Mouse (Mus musculus): Measurements from ENCODE around the gene Rnf166. TPM values are rescaled to one million over a fixed set of nuclear protein-coding genes. Genes with fewer than 3 reads are reported as not detected.

The Rnf166 gene
- 34.0 and 36.3 TPM in 2 replicates for polyA plus RNA-seq (2015; fragmentation: Nextera tagmentation; extraction: Ambion mirVana)

DNA sequence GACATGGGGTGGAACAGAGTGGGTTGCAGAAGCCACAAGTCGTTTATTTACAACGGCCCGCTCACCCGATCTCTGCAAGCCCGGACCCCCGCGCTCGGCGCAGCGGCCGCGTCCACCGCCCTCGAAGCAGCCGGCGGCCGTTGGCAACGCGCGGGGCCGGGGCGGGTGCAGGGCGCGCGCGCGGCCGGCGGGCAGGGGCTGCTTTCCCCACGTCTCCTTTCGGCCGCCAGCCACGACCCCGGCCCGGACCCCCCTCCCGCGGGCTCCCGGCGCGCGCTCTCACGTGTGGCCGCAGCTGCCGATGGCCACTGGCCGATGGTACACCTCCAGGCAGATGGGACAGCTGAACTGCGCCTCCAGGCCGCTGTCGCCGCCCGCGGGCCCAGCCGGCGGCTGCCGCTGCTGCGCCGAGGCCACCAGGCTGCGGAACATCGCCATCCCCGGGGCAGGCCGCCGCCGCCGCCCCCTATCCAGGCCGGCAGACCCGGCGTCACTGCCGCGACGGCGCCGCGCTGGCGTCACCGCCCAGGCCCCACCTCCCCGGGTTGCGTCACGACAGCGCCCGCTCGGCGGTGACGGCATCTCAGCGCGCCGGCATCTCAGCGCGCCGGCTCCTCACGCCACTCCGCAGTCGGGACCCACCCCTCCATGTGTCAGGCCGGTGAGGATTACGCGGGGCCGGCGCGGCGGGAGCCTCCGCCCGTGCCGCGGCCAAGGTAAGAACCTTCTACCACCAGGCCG, at the start of gene Rnf166, which contains the start of gene Ctu2:
Rnf166 (minus strand) TSS at position 485 of the 741 bp plus-strand sequence.
Ctu2 (plus strand) TSS at position 564 of the 741 bp plus-strand sequence.

GRCm38 (mm10) chr8:122460524-122461472, 15.1 kb downstream of the Rnf166 start, which contains the start of gene Snai3:
TSS of gene Snai3 (minus strand) at chr8:122460733.

GRCm38 (mm10) chr8:122443262-122444006, 32.4 kb downstream of the Rnf166 start, which contains the start of gene Mvd:
TSS of gene Mvd (minus strand) at chr8:122443422.

GRCm38 (mm10) chr8:122432443-122433268, 43.2 kb downstream of the Rnf166 start, which contains the start of gene Cyba:
TSS of gene Cyba (minus strand) at chr8:122432930.

GRCm38 (mm10) chr8:122421376-122422070, 54.3 kb downstream of the Rnf166 start, which contains the start of gene Il17c:
TSS of gene Il17c (plus strand) at chr8:122422020.

Small RNA genes within 50 kb of the gene (microRNA-seq; reads per million reads assigned to microRNA genes)
- gene Gm24366: not detected

Other genes starting within 250 kb of the Rnf166 start
- gene Zfpm1, start 193.9 kb downstream of the Rnf166 start, polyA plus RNA-seq (2015; fragmentation: Nextera tagmentation; extraction: Ambion mirVana): 0.97 and 1.1 TPM in 2 replicates
- gene Trhr2, start 115.3 kb downstream of the Rnf166 start, polyA plus RNA-seq (2015; fragmentation: Nextera tagmentation; extraction: Ambion mirVana): not detected in 2 replicates
- gene Zc3h18, start 99.5 kb downstream of the Rnf166 start, polyA plus RNA-seq (2015; fragmentation: Nextera tagmentation; extraction: Ambion mirVana): 20.6 and 24.5 TPM in 2 replicates
- gene Il17c, start 54.0 kb downstream of the Rnf166 start, polyA plus RNA-seq (2015; fragmentation: Nextera tagmentation; extraction: Ambion mirVana): not detected in 2 replicates
- 202 and 293 TPM in 2 replicates for gene Cyba, start 43.1 kb downstream of the Rnf166 start, polyA plus RNA-seq (2015; fragmentation: Nextera tagmentation; extraction: Ambion mirVana)
- gene Mvd, start 32.6 kb downstream of the Rnf166 start, polyA plus RNA-seq (2015; fragmentation: Nextera tagmentation; extraction: Ambion mirVana): 32.1 and 54.5 TPM in 2 replicates
- 1.0 and 1.3 TPM in 2 replicates for gene Snai3, start 15.3 kb downstream of the Rnf166 start, polyA plus RNA-seq (2015; fragmentation: Nextera tagmentation; extraction: Ambion mirVana)
- gene Ctu2, start 79 bp upstream of the Rnf166 start, polyA plus RNA-seq (2015; fragmentation: Nextera tagmentation; extraction: Ambion mirVana): 27.9 and 35.3 TPM in 2 replicates
- 14.6 and 15.6 TPM in 2 replicates for gene Piezo1, start 75.3 kb upstream of the Rnf166 start, polyA plus RNA-seq (2015; fragmentation: Nextera tagmentation; extraction: Ambion mirVana)
- 11.5 and 13.2 TPM in 2 replicates for gene Cdt1, start 92.0 kb upstream of the Rnf166 start, polyA plus RNA-seq (2015; fragmentation: Nextera tagmentation; extraction: Ambion mirVana)
- gene Aprt, start 100.8 kb upstream of the Rnf166 start, polyA plus RNA-seq (2015; fragmentation: Nextera tagmentation; extraction: Ambion mirVana): 191 and 265 TPM in 2 replicates
- gene Galns, start 135.4 kb upstream of the Rnf166 start, polyA plus RNA-seq (2015; fragmentation: Nextera tagmentation; extraction: Ambion mirVana): 14.7 and 16.4 TPM in 2 replicates
- gene Trappc2l, start 135.6 kb upstream of the Rnf166 start, polyA plus RNA-seq (2015; fragmentation: Nextera tagmentation; extraction: Ambion mirVana): 54.7 and 74.0 TPM in 2 replicates
- gene Pabpn1l, start 146.7 kb upstream of the Rnf166 start, polyA plus RNA-seq (2015; fragmentation: Nextera tagmentation; extraction: Ambion mirVana): not detected in 2 replicates
- 1.8 TPM in 2 replicates for gene Cbfa2t3, start 223.0 kb upstream of the Rnf166 start, polyA plus RNA-seq (2015; fragmentation: Nextera tagmentation; extraction: Ambion mirVana)

Data from urinary bladder, postnatal 0 days (tissue).